Mouse (Mus musculus) T-cell, adult 2 months (primary cell): ENCODE measurements around the gene Shisa5.

Source experiments
- DNase-seq: peaks from one replicate; pipeline ENCODE4 v3.0.0; 2022; ENCODE audit warnings: low spot score

The Shisa5 gene

DNA sequence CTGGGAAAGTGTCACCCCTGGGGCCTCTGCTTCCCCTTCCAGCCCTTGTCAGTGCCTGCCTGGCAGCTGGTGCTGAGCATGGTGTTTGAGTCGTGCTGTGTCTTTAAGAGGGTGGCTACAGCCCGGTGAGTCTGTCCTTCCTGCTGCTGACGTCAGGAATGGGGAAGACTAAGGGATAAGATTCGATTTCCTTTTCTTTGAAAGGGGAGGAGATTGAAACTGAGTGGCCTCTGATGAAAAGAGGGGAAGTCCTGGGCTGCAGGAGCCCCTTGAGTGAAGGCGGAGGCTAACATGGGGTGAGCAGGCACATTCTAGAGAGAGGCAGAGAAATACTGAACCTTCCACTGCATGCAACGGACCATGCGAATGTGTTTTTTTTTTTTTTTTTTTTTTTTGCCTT lies 16.3 kb downstream of the Shisa5 start:
- peak; percentile 78 for DNase-seq

DNA sequence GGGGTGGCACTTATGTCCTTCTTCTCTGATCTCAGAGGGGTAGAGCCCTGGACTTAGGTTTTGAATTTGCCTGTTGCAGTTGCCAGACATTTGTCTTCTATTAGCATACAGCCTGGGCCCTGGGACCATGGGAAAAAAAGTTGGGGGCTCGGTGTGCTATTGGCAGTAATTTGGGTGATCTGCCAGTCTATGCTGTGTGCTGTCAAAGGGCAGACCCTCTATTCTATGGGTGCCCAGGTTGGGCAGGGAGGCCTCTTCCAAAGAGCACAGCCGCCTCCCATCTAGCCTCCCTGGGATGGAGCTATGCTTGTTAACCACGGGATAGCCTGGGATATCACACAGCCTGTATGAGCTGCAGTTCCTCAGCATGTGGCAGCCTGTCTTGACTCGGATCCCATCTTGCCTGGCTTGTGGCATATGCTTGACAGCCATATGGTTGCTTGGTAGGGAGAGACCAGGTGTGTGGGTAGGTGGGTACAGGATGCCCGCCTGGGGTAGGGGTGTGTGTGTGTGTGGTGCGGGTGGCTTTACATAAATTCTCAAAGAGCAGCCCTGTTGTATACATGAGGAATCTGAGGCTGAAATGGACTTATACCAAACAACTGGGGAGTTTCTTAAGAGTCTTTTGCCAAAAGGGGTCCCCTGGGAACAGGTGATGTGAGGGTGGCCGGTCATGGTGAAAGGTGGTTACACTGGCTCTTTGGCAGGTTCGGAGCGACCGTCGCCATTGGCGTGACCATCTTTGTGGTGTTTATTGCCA lies 17.1 kb downstream of the Shisa5 start:
- DNase-seq, result peak; percentile 34

DNA sequence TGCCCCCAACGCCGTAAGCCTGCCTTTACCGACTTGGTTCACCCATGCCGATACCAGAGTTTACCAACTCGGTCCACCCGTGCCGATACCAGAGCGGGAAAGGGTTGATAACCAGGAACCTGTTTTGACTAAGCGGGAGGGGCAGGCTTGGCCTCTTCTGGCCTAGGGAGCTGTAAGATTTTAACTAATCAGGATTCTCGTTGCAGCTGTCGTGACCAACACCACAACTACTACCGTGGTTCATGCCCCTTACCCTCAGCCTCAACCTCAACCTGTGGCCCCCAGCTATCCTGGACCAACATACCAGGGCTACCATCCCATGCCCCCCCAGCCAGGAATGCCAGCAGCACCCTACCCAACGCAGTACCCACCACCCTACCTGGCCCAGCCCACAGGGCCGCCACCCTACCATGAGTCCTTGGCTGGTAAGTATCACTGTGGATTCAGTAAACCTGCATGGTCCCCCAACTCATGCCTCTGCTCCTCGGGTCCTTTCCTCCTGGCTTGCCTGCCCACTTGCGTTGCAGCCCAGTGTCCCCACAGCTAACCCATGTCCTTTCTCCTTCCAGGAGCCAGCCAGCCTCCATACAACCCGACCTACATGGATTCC lies 17.8 kb downstream of the Shisa5 start:
- peak; percentile 26 for DNase-seq

DNA sequence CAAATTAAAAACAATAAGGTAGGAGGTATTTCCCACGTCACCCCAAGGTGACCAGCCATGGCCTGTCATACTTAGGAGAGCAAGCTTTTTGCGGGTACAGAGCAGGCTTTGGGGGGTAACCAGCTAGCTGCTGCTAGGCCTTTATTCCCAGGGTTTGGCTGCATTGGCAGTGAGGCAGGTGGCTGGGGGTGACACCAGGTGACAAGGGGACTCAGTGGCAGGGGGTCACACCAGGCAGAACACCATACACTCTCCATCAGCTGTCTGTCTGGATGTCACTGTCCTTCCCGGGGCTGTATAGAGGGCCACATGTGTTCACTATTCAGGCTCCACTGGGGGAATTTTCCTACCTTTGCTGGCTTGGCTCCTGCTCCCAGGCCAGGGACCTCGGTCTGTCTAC lies 18.6 kb downstream of the Shisa5 start:
- DNase-seq, result no peak

DNA sequence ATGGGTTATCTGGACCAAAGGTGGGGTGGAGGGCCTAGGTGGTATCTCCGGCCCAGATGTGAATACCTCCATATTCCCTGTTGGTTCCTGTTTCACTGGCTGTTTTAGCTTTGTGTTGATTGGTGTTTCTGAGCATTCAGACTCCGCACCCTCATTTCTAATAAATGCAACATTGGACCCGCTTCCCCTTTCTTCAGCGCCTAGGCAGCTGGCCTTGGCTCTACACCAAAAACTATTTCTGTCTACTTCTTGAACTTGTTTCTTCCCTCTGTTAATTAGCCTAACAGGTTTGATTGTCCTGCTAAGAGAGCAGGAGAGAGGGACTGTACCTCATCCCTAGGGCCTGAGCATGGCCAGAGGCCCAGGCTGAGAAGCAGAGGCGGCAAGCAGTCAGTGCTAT lies 19.2 kb downstream of the Shisa5 start:
- no peak for DNase-seq

DNA sequence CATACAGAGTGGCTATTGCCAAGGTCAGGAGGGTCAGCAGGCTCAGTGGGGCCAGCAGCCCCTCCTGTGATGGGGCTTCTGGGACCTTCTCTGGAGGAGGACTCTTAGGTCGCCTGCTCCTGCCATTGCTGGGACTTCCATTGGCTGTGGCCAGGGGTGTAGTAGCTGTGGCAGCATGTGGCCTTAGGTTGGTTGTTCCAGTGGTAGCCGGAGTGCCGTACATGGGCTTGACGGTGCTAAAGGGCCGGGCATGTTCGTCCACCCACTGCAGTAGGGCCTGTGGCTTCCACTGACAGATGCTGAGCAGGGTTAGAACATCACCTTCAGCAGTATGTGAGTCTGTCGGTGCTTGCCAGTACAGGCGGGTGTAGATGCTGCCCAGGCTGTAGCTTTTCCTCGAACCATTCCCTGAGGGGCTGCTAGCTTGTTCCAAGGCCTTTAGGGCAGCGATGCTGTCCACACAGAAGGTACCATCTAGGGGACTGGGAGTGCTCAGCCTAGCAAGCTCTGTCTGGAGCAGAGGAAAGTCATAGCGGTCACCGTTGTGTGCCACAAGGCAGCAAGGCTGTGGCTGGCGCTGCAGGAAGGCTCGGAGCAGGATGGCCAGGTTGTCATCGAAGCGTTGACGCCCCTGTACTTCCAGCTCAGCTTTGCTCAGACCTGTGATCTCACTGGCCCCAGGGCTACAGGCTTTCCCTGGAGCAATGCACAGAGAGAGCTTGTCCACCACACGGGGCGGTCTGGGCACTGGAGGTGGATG lies 19.8 kb downstream of the Shisa5 start:
- DNase-seq, result peak; percentile 57

DNA sequence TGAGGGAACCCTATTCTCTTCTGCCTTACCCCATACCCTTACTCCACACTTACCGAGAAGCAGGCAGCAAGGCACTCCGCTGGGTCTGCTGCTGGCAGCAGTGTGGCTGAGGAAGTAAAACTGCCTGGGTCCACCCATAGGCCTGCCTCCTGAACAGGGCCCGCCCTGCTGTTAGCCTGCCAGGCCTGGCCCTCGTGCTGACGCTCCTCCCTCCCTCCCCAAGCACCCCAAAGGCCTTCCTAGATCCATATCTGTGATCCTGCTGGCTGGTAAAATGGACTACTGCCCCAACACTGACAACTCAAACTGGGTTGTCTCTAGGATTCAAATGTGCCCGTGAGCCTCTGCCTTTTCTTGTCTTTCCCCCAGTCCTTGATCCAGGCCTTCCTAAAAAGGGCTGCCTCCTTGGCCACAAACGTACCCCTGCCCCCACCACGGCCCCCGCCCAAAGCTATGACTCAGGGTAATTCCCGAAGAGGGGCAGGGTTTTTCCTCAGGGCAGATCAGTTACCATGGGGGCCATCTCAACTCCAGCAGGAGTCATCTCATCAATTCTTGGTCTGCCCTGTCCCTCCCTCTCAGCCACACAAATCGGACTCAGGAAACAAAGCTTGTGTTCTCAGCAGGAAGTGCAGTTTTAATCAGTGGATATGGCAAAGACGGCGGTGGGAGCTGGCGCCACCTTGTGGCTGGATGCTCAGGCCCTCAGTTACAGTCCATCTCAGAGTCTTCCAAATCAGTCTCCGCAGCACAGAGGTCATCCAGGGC lies 21.0 kb downstream of the Shisa5 start, which contains the start of gene Trex1:
Trex1 (minus strand) TSS at position 599 of the 768 bp plus-strand sequence.
- DNase-seq, result peak; percentile 92

DNA sequence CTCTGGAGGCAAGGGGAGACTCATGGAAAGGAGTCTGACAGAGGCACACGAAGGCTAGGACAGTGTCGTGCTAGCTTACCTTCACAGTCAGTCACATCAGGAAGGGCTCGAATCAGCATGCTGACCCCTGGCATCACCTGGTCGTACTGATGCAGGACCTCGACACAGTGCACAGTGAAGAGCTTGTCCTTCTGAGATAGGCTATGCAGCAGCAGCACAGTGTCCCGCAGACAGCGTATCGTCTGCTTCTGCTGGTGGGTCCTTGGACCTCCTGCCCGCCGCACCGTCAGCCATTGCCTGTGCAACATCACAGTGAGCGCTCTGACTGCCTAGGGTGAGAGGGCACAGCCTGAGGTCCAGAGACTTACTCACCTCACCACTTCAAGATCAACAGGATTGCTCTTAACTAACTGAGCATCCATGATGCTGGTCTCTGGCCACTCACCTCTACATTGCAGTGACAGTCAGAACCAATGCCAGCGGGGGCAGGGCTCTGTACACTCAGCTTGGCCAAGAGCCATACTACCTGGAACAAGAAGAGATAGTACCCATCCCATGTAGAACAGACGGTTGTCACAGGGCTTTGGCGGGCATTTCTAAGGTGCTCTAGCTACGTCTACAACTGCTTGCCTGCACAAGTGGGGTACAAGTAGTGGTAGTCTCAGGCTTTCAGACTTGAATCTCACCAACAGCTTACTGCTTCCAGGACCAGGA lies 22.0 kb downstream of the Shisa5 start:
- no peak for DNase-seq

DNA sequence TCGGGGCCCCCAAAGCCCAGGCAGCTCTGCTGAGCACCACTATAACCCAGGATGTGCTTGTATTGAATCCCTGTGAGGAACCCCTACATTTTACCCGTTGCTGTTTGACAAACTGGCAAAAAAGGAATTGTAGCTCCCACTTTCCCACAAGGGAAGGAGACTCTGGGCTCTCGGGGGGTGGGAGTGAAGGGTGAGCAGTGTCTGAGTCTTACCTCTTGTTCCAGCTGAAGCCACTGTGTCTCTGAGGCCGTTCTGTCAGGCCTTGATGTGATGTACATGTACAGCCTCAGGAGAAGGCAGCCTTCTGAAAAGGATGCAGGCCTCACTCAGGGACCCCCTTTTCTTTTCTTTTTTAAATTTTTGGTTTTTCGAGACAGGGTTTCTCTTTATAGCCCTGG lies 22.5 kb downstream of the Shisa5 start:
- no peak for DNase-seq

DNA sequence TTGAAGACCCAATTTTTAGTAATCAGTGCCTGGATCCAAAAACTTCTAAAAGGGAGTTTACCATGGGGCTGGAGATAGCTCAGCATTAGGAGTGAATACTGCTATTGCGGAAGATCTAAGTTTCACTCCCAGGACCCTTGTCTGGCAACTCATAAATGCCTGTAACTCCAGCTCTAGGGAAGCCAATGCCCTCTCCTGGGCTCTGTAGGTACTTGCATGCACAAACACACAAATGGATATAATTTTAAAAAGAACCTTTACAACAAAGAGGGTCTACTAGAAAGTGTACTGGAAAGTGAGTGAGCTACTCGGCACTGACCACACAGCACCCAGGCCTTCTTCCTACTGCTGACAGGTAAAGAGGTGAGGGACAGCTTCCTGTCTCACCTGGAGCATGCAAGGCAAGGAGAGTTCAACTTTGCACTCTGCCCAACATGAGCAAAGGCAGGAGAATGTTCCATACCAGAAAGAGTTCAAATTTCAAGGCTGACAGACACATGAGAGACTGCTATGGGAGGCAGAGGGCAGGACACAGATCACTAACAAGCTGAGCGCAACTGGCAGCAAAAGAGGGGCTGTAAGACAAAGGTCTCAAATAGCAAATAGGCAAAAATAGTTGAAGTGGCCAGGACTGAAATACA lies 29.9 kb downstream of the Shisa5 start:
- no peak for DNase-seq

DNA sequence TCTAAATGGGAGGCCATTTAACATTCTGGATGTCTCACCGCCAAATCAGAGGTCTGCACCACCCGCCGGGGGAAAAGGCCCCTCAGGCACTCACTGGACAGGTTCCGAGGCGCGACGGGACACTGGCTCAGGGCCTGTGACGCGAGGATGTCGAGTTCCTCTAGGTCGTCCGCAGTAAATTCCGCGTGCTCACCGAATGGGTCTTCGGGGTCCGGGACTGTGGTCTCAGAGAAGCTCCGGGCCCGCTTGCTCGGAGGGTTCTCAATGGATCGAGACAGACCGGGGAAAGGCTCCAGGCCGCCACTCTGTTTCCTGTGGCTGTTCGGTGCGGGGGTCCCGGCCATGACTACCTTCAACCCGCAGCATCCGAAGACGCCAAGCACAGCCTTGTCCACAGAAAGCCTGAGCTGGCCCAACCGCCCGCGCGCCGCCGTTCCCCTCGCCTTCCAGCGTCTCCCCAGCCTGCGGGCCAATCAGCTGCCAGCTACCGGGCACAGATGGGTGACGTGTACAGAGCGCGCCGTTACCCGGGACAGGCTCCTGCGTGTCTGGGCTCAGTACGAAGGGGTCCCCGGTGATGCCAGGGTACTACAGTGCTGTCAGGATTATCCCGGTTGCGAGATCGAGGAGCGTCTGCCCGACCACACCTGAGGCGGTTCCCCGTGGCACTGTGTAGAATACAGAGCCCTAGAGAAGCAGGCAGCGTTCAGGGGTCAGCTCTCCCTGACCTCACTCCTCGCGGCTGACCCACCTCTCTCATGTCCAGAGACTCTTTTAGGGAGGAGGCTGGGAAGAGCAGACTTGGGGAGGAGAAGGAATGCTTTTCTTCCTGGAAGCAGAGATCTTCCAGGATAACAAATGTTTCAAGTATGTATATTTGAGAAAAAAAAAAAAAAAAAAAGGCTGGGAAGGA lies 35.6 kb downstream of the Shisa5 start, which contains the start of gene Atrip:
Atrip (minus strand) TSS at position 464 of the 913 bp plus-strand sequence.
- peak; percentile 89 for DNase-seq

DNA sequence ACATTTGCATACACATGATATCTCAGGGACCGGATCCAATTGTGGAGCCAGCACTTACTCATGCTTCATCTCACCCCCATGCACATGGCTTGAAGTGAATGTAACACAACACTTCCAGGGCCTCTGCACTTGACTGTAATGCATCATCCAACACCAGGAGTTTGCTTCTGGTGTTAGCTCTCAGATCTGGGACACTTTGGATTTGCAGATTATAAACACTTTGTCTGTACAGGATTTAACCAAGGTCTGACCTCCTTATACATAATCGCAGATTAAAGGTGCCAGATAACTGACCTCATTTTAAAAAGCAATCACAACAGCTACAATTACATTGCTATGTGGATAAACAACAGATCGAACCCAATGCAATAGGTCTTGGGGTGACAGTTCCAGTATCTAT lies 42.2 kb downstream of the Shisa5 start:
- DNase-seq, result no peak

DNA sequence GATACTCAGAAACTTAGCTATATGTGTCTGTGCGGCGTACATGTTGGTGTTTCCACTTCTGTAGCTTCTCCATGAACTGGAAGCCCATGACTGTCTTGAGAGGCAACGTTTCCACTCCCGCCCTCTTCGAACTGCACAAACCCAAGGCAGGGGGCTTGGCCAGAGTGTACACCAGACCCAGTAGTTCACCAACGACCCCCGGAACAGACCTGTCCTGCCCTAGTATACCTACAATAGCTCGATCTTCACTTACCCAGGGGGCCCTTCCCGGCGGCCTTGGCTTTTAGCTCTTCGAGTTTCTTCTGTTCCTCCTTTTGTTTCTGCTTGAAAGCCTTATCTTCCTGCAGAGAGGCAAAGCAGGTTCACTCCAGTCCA lies 43.4 kb downstream of the Shisa5 start:
- no peak for DNase-seq

DNA sequence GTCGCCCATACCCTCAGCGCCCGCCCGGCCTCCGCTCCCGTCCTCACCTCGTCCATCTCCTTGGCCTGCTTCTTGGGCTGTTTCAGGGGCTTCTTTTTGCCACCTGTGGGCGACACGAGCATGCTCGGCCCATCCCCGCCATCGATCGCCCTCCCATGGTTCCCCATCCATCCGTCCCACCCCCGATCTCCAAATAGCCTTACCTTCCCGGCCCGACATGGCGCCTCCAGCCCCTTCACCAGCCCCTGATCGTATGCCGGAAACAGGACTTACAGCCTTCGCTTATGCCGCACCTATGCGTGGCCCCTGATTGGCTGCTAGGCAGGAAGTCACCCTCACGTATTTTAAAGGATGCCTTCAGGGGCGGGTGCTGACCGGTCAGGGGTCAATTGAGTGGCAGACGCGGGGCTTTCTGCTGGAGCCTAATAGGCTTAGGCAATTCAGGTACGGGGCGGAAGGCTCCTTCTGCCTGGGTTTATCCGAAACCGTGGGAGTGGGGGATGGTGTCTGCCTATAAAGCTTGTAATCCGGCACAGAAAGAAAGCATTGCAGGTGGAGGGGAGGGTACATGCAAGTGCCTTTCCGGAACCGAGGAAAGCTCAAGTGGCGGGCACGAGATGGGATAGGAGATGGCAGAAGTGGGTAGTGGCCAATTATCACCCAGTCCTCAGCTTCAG lies 43.9 kb downstream of the Shisa5 start, which contains the start of the genes Ccdc51 and Tma7:
Ccdc51 (plus strand) TSS at position 370 of the 677 bp plus-strand sequence.
Tma7 (minus strand) TSS at position 464 of the 677 bp plus-strand sequence.
- peak; percentile 86 for DNase-seq

DNA sequence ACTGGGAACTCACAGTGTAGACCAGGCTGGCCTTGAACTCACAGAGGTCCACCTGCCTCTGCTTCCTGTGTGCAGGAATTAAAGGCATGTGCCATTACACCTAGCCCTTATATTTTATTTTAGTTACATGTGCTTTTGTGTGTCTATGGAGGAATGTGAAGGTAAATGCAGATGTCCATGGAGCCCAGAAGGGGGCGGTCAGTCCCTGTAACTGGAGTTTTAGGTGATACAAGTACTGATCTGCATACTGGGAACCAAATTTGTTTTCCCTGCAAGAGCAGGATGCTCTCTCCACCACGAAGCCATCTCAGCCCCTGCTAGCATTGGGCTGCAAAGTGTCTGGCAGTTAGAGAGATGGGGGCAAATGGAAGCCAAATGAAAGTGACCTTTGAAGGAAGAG lies 46.6 kb downstream of the Shisa5 start:
- no peak for DNase-seq

DNA sequence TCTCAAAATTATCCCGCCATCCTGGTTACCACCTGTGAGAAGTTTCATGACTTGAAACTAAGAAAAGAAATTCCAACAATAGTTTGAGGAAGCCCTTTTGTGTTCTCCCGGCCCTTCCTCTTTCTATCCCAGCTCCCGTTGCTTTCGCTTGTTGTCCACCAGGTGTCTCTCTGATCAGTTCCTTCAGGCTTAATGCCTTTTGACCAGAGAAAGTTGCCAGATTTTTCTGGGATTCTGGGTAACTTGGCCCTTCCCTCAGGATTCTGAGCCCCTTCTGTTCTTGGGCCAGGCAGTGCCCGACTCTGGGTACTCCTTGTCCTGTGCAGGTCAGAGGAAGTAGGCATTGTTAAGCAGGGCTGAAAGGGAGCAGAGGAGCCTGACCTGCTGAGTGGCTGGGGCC lies 49.6 kb downstream of the Shisa5 start:
- no peak for DNase-seq

DNA sequence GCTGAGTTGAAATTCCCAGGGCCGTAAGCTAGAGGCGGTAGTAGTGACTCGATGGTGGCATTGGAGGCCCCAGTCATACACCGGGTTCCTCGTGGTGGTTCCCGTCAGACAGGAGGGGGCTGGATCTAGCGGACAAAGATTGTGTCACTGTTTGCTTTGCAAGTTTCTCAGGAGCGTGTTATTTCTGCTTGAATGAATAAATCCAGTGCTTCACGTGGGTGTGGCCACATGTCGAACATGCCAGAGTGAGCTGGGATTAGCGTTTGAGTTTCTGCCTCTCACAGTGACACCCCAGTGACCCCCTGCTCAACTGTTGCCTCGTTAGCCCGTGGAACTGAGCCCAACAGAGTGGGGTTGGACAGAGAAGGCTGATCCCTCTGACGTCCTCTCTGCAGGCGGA lies 52.1 kb downstream of the Shisa5 start:
- no peak for DNase-seq

DNA sequence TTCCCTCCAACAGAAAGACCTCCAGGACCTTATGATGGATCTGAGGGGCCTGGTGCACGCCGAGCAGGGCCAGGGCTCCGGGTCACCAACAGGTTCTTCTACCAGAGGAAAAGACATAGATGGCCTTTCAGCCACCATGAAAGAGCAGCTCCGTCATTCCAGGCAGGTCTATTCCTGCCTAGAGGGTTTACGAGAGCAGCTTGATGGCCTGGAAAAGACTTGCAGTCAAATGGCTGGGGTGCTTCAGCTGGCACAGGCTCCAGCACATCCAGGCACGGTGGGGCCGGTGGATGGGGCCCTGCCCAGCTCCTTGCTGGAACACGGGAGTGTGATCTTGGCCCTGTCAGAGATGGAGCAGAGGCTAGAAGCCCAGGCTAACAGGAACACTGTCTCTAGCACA lies 53.4 kb downstream of the Shisa5 start:
- DNase-seq, result no peak

DNA sequence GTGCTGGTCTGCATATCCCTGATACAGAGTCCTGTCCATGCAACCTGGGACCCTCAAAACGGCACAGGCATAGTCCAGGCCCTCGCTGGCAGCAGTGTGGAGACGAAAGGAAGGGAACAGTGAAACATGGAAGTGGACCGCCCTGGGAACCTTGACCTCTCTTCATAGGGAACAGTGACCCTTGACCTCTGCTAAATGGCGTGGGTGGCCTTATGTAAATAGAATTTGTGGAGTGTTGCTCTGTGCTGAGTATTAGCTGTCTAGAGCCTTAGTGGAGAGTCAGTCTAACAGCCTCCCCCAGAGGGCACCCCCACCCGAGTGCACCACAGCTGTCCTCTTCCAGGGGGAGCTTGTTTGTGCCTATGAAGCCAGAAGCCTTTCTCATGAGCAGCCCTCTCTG lies 54.4 kb downstream of the Shisa5 start:
- DNase-seq, result no peak
